Mouse (Mus musculus) skeletal muscle tissue, adult 2 months (tissue): ENCODE data around the gene Frzb.

Source experiments
- DNase-seq: peaks from one replicate; pipeline ENCODE4 v3.0.0-alpha.2; 2012; ENCODE audit warnings: low read depth, low spot score

The Frzb gene

GRCm38 (mm10) chr2:80430357-80431053 lies 16.9 kb downstream of the Frzb start:
- DNase-seq: no peak

DNA sequence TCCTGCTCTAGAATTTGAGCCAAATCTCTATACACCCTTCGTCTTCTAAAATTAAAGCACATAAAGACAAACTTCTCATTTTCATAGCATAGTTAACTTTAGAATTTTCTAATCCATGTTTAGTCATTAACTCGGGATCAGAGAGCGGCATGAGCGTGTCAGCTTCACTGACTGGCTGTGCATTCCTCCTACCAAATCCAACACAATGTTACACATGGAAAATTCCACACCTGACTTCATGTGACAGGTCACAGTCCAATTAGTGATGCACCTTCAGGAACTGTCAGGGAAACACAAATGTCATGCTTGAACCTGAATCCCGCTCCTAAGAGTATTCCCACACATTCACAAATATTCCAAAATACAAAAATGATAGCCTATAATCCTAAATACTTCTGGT lies 24.3 kb downstream of the Frzb start:
- no peak for DNase-seq

DNA sequence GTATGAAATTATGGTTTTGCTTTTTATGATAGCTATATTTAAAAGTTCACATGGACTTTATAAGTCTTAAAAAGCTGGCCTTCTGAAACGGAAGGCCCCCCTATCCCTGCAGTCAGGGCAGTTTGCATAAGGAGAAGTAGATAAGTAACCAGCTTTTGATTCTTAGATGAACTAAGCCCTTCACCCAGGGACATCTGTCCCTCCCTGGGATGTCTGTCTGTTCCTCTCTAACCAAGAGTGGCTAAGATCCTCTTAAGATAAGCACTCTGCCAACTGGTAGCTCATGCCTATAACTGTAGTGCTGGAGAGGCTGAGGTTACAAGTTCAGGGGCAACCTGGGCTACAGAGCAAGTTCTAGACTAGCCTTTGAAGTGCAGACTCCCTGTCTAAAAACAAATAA lies 25.4 kb downstream of the Frzb start:
- no peak for DNase-seq

- DNase-seq: no peak
Measured at GRCm38 (mm10) chr2:80416286-80416685, 31.1 kb downstream of the Frzb start.

- DNase-seq: peak; percentile 1
Measured at GRCm38 (mm10) chr2:80414387-80414786, 33.0 kb downstream of the Frzb start.

GRCm38 (mm10) chr2:80413124-80413523 lies 34.3 kb downstream of the Frzb start:
- no peak for DNase-seq

DNA sequence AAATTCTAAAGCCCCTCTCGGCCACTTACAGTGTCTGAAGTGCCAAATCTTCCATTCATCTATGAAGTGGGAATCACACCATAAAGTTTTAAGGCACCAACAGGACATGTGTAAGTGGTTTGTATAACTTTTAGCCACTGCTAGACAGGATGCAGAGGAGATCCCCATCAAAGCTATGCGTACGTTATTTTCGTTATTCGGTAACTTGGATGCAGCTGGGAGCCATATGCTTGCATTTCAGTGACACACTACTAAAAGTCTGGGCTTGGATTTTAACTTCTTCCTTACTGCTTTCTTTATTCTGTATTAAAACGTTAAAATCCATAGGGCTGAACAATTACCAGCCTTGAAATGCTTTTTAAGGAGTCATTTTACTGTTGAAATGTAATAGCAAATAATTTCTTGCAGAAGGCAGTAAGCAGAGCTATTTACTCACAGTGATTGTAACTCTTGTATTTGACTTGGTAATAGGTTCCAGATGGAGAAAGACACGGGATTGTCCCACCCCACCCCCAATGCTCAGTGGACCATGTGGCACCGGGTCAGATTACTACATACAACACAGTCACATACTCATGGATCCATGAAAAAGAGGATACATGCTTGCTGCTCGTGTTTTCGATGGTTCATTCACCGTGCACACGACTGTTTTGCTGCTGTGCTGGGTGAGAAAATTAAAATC lies 37.4 kb downstream of the Frzb start:
- no peak for DNase-seq

GRCm38 (mm10) chr2:80404770-80405169 lies 42.7 kb downstream of the Frzb start:
- DNase-seq: no peak

DNA sequence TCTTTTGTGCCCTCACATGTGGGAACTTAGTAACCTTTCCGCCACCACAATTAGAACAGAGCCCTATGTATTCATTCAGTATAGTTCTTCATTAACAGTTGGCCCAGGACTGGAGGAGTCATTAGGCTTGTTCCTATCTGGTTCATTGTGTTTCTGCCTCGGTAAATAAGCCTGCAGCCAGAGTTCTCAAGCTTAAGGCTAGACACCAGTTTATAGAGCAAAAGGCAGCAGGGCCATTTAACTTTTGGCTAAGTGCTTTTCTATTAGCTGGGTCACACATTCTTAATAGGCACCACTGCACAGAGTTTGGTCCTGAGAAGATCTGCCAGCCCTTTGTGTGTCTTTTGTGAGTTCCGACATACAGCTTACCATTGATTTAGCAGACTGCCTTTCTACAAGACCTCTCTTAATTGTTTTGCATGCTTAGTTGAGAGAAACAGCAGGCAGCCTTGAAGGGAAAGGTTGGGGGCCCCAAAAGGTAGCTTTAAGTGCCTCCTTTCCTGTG lies 48.8 kb downstream of the Frzb start:
- DNase-seq: no peak

DNA sequence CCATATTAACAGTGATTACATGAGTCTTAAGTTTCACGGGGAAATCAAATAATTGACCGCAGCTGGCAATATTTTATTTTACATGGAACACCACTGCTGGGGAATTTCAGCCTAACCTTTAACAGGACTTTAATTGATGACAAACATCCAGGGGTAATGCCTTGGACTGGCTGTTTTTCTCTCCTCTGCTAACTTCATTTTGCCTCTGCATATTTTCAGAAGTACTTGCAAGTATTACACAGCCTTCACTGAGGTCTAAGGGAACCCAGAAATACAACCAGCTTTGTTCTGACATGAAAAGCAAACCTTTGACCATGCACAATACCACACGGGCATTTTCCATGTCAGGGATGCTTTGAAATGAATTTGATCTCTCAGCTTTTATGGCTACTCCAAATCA lies 50.6 kb downstream of the Frzb start:
- DNase-seq: no peak

GRCm38 (mm10) chr2:80396057-80396456 lies 51.4 kb downstream of the Frzb start:
- no peak for DNase-seq

DNA sequence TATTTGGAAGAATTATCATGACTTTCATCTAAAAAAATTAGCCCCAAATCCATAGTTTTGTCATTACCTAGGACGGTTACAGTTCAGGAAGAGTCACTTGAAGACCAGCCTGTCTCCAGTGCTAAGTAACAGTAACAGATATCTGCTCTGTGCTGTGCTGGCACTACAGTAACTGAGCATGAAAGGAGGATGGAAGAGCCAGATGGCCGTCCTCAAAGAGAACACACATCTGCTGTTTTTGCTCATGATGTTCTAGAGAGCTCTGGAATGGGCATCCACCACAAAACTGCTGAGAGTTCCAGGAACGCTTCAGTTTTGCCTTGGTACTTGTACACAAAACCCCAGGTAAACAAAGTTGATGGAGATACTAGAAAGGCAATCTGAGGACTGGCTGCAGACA lies 59.1 kb downstream of the Frzb start:
- DNase-seq: no peak

DNA sequence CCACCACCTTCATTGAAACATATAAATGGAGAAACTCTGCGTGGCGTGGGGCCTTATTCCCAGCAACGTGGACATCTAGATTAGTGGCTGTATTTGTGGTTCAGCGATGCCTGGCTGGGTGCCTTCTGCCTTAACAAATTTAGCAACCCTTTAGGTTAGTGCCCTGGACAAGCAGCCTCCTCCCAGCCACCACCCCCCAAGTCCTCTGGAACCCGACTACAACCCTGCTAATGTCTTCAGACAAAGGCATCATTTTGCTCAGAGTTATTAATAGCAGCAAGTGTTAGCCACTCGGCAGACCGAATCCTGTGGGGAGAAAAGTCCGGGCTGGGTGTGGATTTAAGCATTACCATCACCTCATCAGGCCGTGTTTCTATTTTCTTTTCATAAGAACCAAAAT lies 59.8 kb downstream of the Frzb start:
- no peak for DNase-seq

DNA sequence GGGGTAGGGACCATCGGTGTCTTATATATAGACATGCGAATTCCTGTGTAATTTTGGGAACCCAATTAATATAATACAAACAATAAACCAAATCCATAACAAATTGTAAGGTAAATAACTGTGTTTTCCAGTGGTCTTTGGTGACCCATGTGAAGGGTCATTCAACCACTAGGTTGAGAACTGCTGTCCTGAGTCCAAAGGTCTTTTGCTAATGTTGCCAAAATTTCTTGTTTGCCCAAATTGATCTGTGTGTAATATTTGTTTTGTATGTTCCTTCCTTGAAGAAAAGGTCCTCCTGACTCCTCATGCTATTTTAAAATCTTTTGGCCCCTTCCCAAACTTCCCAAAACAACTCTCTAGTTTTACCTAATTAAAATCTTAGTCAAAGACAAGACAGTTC lies 61.2 kb downstream of the Frzb start:
- DNase-seq: no peak

- no peak for DNase-seq
Measured at GRCm38 (mm10) chr2:80384447-80384846, 63.0 kb downstream of the Frzb start.

DNA sequence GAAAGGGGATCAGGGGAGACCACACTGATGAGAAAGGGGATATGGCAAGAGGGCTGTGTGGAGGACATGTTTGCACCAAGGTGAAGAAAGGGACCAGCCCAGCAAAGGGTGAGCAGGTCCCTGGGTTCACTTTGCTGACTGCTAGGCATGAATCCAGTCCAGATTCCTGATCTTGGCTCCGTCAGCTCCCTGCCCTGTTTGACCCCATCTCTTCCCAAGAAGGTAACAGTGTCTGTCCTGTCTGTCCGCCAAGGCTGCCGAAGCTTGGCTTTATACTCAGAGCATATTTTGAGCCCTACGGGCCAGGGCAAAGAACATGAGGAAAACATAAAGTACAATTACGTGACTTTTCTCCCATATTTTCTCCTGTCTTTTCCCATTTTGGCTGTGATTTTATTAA lies 67.6 kb downstream of the Frzb start:
- DNase-seq: peak; percentile 64

DNA sequence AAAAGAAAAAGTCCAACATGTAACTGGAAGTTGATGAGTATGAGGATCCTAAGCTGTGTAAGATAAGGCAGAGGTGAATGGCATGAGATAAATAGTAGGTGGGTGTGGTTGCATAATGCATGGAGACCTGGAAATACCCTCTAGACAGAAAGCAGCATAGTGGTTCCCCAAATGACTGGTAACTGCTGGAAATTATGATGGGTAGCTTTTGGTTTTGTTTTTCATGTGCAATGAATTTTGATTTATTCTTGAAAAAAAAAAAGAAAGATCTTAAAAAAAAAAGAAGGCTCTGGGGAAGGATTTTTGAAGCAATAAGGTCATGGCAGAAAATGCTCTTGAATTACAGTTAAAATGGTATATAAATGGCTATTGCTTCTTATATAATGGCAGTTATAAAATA lies 72.5 kb downstream of the Frzb start:
- DNase-seq: no peak

DNA sequence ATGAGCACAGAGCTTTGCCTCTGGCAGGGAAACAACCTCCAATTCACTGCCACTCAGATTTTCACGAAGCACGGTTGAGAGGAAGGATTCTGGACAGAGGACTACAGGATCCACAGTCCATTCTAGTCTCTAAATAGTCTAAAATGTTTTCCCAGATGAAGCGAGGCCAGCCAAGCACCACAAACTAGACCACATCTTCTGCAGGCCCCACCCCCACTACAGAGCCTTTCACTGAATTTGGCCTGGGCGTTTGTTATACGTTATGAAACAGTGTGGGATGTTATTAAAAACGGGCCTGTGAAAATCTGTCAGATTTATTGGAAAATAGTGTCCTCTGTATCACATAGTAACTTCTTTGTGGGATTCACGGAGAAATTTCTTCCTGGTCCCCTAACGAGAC lies 76.0 kb downstream of the Frzb start:
- no peak for DNase-seq
